Mouse (Mus musculus) hindbrain, embryonic 11.5 days (tissue): ENCODE measurements around the gene Gpr161. TPM values are rescaled to one million over a fixed set of nuclear protein-coding genes. Genes with fewer than 3 reads are reported as not detected.

ENCODE experiments used
- ATAC-seq: fragments of 200-750 bp; cut with Nextera tagmentation; 2 replicates; pipeline ENCODE4 v1.8.0; 2017; ENCODE audit warnings: mild to moderate bottlenecking, moderate TSS enrichment, moderate library complexity; ENCODE audit not compliant: low FRiP score
- DNase-seq: peaks from one replicate; pipeline ENCODE4 v3.0.0-alpha.2; 2015; ENCODE audit warnings: low spot score
- H3K27ac ChIP-seq: fragments of 300-500 bp; sonication (generic); 2 replicates; pipeline ENCODE4 v1.5.1; 2014; ENCODE audit warnings: mild to moderate bottlenecking, low read depth, low read length
- H3K27me3 ChIP-seq: fragments of 300-500 bp; sonication (generic); 2 replicates; pipeline ENCODE4 v1.6.1; 2014; ENCODE audit warnings: mild to moderate bottlenecking, low read length, moderate library complexity, mixed read lengths; ENCODE audit not compliant: control insufficient read depth, insufficient read depth
- H3K36me3 ChIP-seq: fragments of 300-500 bp; sonication (generic); 2 replicates; pipeline ENCODE4 v1.6.1; 2014; ENCODE audit warnings: mild to moderate bottlenecking, low read length, moderate library complexity, mixed read lengths; ENCODE audit not compliant: control insufficient read depth, insufficient read depth
- H3K4me1 ChIP-seq: fragments of 300-500 bp; sonication (generic); replicated peaks from 2 replicates; pipeline ENCODE4 v1.6.1; 2014; ENCODE audit warnings: low read length, mixed read lengths; ENCODE audit not compliant: control insufficient read depth, insufficient read depth
- H3K4me2 ChIP-seq: fragments of 300-500 bp; sonication (generic); replicated peaks from 2 replicates; pipeline ENCODE4 v1.6.1; 2014; ENCODE audit warnings: mild to moderate bottlenecking, low read depth, low read length
- H3K4me3 ChIP-seq: fragments of 300-500 bp; sonication (generic); 2 replicates; pipeline ENCODE4 v1.5.1; 2014; ENCODE audit warnings: low read depth, low read length
- H3K9ac ChIP-seq: fragments of 300-500 bp; sonication (generic); 2 replicates; pipeline ENCODE4 v1.6.1; 2014; ENCODE audit warnings: low read depth, low read length
- H3K9me3 ChIP-seq: fragments of 300-500 bp; sonication (generic); 2 replicates; pipeline ENCODE4 v1.6.1; 2016; ENCODE audit warnings: low read length; ENCODE audit not compliant: control insufficient read depth
- WGBS: fragments of 180-500 bp; shearing (Covaris S2); extraction: QIAGEN DNeasy Blood & Tissue Kit; methylation state at CpG from one replicate; pipeline ENCODE4 v1.1.7; 2014; 5-methylcytosine and 5-hydroxymethylcytosine counted together
- polyA plus RNA-seq: library from polyadenylated mRNA; unstranded; fragments of >200 nt; fragmentation: Nextera tagmentation; extraction: Ambion mirVana; gene quantifications from 2 replicates; pipeline ENCODE4 v1.2.1, GENCODE M21; 2014

Gene Gpr161
- polyA plus RNA-seq, 1 experiment from 2014 or later: 3.3 TPM

DNA sequence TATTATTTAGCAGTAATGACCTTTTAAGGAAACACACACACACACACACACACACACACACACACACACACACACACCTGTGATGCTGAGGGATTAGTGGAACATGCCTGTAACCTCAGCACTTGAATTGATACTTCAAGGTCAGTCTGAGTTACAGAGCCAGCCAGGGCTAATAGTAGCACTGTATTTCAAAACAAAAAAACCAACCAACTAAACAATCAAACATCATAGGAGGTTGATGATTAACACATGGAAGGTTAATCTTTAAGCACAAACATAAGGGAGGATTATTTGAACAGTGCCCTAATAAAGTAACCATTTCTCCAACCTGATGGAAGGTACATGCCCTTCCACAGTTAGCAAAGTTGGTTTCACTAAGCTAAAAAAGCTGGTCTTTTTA is 53.0 kb downstream of the Gpr161 start:
- Histone ChIP-seq H3K27ac (no peak overlapping the region), H3K36me3 (no peaks in the 10 kb centered on the region), H3K4me2 (no peak overlapping the region), H3K4me1 (no peaks in the 10 kb centered on the region), H3K27me3 (no peaks in the 10 kb centered on the region), H3K9me3 (no peaks in the 10 kb centered on the region), H3K9ac (no peak overlapping the region), H3K4me3 (no peak overlapping the region)
- no peak for ATAC-seq
- DNase-seq: no peak

- Histone ChIP-seq H3K4me3 (no peak overlapping the region), H3K4me2 (no peak overlapping the region), H3K27me3 (no peaks in the 10 kb centered on the region), H3K27ac (no peak overlapping the region), H3K4me1 (no peaks in the 10 kb centered on the region), H3K9ac (no peak overlapping the region), H3K36me3 (no peaks in the 10 kb centered on the region), H3K9me3 (no peaks in the 10 kb centered on the region)
- ATAC-seq: no peak
- WGBS: 74% methylated on average over 2 of the region's 2 CpGs
- DNase-seq: no peak
Observed at GRCm38 (mm10) chr1:165356347-165356746, 60.8 kb downstream of the Gpr161 start.

DNA sequence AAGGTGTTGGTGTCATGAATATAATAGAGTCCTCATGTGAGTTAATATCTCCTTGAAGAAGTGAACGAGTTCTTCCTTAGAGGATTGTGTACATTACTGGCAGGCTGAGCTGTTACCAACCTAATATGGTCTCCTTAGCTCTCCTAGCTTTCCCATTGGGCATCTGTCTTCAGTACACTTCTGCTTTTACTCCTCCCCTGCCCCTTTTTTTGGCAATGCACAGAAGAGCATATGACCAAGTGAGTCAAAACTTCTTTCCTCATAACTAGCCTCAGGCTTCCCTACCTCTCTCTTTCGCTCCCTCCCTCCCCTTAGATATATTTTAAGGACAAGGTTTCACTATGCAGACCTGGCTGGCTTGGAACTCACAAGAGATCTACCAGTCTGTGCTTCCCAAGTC is 67.7 kb downstream of the Gpr161 start:
- 91% methylated on average over 2 of the region's 2 CpGs for WGBS
- no peaks in the 10 kb centered on the region for H3K36me3 ChIP-seq
- no peaks in the 10 kb centered on the region for H3K4me1 ChIP-seq
- no peaks in the 10 kb centered on the region for H3K27me3 ChIP-seq
- no peak overlapping the region for H3K27ac ChIP-seq
- no peak overlapping the region for H3K9ac ChIP-seq
- no peak overlapping the region for H3K4me2 ChIP-seq
- H3K9me3 ChIP-seq: no peaks in the 10 kb centered on the region
- H3K4me3 ChIP-seq: no peak overlapping the region
- no peak for ATAC-seq
- no peak for DNase-seq

DNA sequence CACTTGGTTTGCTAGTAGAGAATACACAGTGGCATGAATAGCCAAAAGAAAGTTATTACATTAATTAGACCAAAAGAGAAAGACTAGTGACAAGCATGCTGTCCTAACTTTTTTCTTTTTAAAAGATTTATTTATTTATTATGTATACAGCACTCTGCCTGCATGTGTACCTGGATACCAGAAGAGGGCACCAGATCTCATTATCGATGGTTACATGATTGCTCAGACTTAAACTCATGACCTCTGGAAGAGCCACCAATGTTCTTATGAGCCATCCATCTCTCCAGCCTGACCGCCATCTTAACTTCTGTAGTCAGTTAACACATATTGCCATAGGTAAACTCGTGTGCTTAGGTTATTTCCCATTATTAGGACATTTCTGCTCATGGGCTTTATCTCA is 69.5 kb downstream of the Gpr161 start:
- no peaks in the 10 kb centered on the region for H3K27me3 ChIP-seq
- H3K4me1 ChIP-seq: no peaks in the 10 kb centered on the region
- H3K4me3 ChIP-seq: no peak overlapping the region
- DNase-seq (no peak), ATAC-seq (no peak)
- H3K36me3 ChIP-seq: no peaks in the 10 kb centered on the region
- WGBS: 93% methylated on average over 3 of the region's 3 CpGs
- H3K4me2 ChIP-seq: no peak overlapping the region
- H3K9me3 ChIP-seq: no peaks in the 10 kb centered on the region
- no peak overlapping the region for H3K27ac ChIP-seq
- no peak overlapping the region for H3K9ac ChIP-seq

- Histone ChIP-seq H3K4me1 (no peaks in the 10 kb centered on the region), H3K9me3 (no peaks in the 10 kb centered on the region), H3K4me3 (no peak overlapping the region), H3K27me3 (no peaks in the 10 kb centered on the region), H3K4me2 (no peak overlapping the region), H3K9ac (no peak overlapping the region), H3K27ac (no peak overlapping the region), H3K36me3 (no peaks in the 10 kb centered on the region)
- DNase-seq (no peak), ATAC-seq (no peak)
- WGBS: 83% methylated on average over 4 of the region's 4 CpGs
Observed at GRCm38 (mm10) chr1:165370990-165371389, 75.4 kb downstream of the Gpr161 start.

DNA sequence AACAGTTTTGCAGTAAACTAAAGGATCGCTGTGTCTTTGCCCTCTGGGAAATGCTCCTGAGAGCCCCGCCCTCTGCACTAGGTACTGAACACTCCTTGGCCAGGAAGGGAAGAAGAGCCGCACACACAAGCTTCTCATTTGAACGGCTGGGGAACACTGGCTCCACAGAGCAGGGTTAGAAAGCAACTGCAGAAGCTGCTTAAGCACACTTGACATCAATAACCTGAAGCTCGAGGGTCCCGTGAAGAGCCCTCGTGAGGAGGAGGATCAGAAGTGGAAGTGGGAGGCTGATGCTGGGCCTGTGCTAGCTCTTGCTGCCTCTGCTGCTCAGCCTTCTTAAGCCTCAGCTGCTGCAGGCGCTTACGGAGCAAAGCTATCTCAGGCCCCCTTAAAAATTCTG is 78.2 kb downstream of the Gpr161 start:
- DNase-seq (no peak), ATAC-seq (no peak)
- H3K36me3 ChIP-seq: no peaks in the 10 kb centered on the region
- no peak overlapping the region for H3K4me2 ChIP-seq
- no peaks in the 10 kb centered on the region for H3K9me3 ChIP-seq
- WGBS: 81% methylated on average over 9 of the region's 9 CpGs
- H3K27ac ChIP-seq: no peak overlapping the region
- H3K4me1 ChIP-seq: no peaks in the 10 kb centered on the region
- no peaks in the 10 kb centered on the region for H3K27me3 ChIP-seq
- H3K9ac ChIP-seq: no peak overlapping the region
- H3K4me3 ChIP-seq: no peak overlapping the region

Other genes starting within 250 kb of the Gpr161 start
- gene Tbx19, start 135.0 kb upstream of the Gpr161 start, polyA plus RNA-seq: not detected in 2 replicates
- gene Sft2d2, start 101.4 kb upstream of the Gpr161 start, polyA plus RNA-seq: 11.1 and 11.8 TPM in 2 replicates
- gene Tiprl, start 58.8 kb upstream of the Gpr161 start, polyA plus RNA-seq: 111 and 117 TPM in 2 replicates
- gene Dcaf6, start 164.7 kb downstream of the Gpr161 start, polyA plus RNA-seq: 11.8 and 11.9 TPM in 2 replicates
- 127 and 129 TPM in 2 replicates for gene Mpc2, start 164.8 kb downstream of the Gpr161 start, polyA plus RNA-seq
- gene Adcy10, start 189.4 kb downstream of the Gpr161 start, polyA plus RNA-seq: 0.04 and 0.15 TPM in 2 replicates